Mouse (Mus musculus): ENCODE measurements around the gene Fam78a. TPM values are rescaled to one million over a fixed set of nuclear protein-coding genes. Genes with fewer than 3 reads are reported as not detected.
"Not testable (repeated sequence)": the region's sequence is repeated elsewhere in the genome, so short reads cannot be mapped to it uniquely, and the experiment has no call there.

Gene Fam78a
- polyA plus RNA-seq, 1 experiment: 3.2 TPM

- DNase-seq (ENCODE audit: extremely low spot score in 1 of 2, low spot score in 1 of 2): no peak
These were observed 37.3 kb downstream of the Fam78a start for GRCm38 (mm10) chr2:32047323-32047722.

DNA sequence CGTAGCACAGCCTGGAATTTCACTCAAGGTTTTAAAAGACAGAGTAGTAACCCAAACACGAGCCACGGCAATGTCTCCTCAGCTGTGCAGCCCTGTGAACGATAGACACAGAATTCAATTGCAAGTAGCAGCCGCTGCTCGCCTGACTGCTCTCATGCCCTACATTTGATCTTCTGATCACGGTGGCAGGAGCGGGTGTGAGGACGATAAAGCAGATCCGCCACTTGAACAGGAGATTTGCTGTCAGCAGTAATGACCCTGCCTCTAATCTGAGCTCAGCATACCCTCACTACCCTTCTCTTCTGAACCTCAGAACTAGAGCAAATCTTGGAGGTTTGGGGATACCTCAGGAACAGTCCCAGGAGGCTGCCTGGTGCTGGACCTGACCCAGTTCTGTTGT lies 38.6 kb downstream of the Fam78a start:
- no peak for DNase-seq (ENCODE audit: extremely low spot score in 1 of 2, low spot score in 1 of 2)

DNA sequence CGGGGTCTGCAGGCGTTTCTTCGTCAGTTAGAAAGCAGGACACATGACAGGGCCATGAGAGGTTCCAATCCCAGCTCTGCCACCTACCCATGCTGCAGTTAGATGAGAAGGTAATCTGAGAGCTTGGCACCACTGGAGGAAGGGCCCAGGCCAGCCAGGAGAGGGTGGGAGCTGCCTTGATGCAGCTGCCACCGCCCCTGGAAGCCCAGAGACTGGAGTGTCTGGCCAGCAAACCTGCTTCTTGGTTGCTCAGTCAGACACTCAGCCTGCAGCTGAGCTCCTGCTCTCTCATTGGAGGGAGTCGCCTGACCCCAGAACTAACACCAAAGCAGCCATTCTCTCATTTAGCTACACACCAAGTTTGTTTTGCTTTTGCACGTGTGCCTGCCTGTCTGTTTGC lies 39.3 kb downstream of the Fam78a start:
- DNase-seq (ENCODE audit: extremely low spot score in 1 of 2, low spot score in 1 of 2): no peak

GRCm38 (mm10) chr2:32043836-32044235 lies 40.8 kb downstream of the Fam78a start:
- DNase-seq (ENCODE audit: extremely low spot score in 1 of 2, low spot score in 1 of 2): no peak

DNA sequence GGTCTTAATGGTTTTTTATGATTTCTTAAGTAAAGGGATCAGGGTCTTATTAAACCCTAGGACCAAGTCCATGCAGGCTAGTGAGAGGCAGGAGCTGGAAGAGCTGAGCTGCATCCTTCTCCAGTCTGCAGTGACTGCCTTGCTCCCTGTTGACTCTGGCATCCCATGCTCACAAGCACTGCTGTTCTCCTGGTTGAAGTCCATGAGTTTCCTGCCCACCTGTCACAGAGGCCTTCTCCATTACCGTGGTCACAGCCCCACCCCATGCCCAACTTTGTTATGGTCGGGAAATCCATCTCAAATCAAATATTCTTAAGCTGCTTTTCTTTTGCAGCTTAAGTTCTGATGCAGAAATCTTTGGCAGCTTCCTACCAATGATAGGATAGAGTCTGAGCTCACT lies 43.6 kb downstream of the Fam78a start:
- DNase-seq (ENCODE audit: extremely low spot score in 1 of 2, low spot score in 1 of 2): no peak

DNA sequence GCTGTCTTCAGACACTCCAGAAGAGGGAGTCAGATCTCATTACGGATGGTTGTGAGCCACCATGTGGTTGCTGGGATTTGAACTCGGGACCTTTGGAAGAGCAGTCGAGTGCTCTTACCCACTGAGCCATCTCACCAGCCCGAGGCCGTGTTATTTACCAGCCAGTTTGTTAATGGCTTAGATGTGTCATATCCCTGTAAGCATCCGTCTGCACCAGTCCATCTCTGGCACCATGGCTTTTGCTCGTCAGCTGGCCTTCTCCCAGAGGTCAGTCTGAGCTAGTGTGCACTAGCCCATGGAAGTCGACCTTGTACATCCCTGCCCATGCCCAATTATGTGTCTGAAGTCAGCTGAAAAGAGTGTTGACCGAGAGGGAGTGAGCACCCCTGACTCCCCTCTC lies 44.0 kb downstream of the Fam78a start:
- DNase-seq (ENCODE audit: extremely low spot score in 1 of 2, low spot score in 1 of 2): not testable (repeated sequence)

GRCm38 (mm10) chr2:32038661-32039081 lies 46.0 kb downstream of the Fam78a start:
- DNase-seq (ENCODE audit: extremely low spot score in 1 of 2, low spot score in 1 of 2): peak; percentile 59 to 78

GRCm38 (mm10) chr2:32037279-32037858 lies 47.3 kb downstream of the Fam78a start:
- peak in 1 of 2 experiments; percentile 13 for DNase-seq (ENCODE audit: extremely low spot score in 1 of 2, low spot score in 1 of 2)

- DNase-seq (ENCODE audit: extremely low spot score in 1 of 2, low spot score in 1 of 2): no peak
These were observed 50.5 kb downstream of the Fam78a start for GRCm38 (mm10) chr2:32034206-32034605.

GRCm38 (mm10) chr2:32033436-32033835 lies 51.2 kb downstream of the Fam78a start:
- DNase-seq (ENCODE audit: extremely low spot score in 1 of 2, low spot score in 1 of 2): no peak

- DNase-seq (ENCODE audit: extremely low spot score in 1 of 2, low spot score in 1 of 2): peak in 1 of 2 experiments; percentile 55
These were observed 55.0 kb downstream of the Fam78a start for GRCm38 (mm10) chr2:32029636-32030035.

DNA sequence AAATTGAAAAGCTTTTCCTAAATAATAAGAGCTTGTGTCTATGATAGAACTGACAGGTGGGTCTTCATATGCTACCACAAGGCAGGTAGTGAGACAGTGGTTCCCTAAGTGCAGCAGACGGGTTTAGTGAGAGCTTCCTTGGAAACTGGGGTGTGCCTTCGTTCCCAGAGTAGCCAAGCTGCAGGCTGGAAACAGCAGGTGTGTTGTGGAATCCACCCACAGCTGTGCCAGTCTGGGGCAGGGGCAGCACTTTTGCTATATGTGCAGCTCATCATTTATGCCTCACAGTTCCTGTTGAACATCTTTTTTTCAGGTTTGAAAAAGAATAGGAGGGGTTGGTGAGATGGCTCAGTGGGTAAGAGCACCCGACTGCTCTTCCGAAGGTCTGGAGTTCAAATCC lies 60.3 kb downstream of the Fam78a start:
- DNase-seq (ENCODE audit: extremely low spot score in 1 of 2, low spot score in 1 of 2): no peak

GRCm38 (mm10) chr2:32020229-32020628 lies 64.4 kb downstream of the Fam78a start:
- no peak for DNase-seq (ENCODE audit: extremely low spot score in 1 of 2, low spot score in 1 of 2)

DNA sequence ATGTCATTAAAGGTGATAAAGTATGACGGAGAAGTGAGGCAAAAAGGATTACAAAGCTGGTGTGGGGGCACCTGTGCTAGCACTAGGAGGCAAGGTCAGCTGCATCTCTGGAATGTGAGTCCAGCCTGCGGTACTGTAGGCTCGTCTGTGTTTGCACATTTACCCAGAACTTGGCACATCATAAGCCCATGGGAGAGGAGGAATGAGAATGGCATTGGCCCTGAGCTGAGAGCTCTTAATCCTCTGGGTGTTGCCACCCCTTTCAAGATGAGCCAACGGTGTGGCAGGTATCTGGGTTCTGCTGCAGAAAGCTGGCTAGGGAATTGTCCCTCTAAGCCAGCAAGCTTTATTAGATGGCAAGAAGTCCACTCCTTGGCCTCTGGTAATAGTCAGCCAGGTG lies 65.0 kb downstream of the Fam78a start:
- no peak for DNase-seq (ENCODE audit: extremely low spot score in 1 of 2, low spot score in 1 of 2)

GRCm38 (mm10) chr2:32008716-32009115 lies 75.9 kb downstream of the Fam78a start:
- no peak for DNase-seq (ENCODE audit: extremely low spot score in 1 of 2, low spot score in 1 of 2)

- DNase-seq (ENCODE audit: extremely low spot score in 1 of 2, low spot score in 1 of 2): no peak
These were observed 76.3 kb downstream of the Fam78a start for GRCm38 (mm10) chr2:32008311-32008710.

Other genes starting within 250 kb of the Fam78a start
- 8.0 and 9.0 TPM in 2 replicates for gene Fibcd1, start 238.9 kb downstream of the Fam78a start, polyA plus RNA-seq (2012; rRNA removed)
- 3.3 and 4.6 TPM in 2 replicates for gene Lamc3, start 197.6 kb downstream of the Fam78a start, polyA plus RNA-seq (2012; rRNA removed)
- gene Aif1l, start 134.7 kb downstream of the Fam78a start, polyA plus RNA-seq (2012; rRNA removed): 8.7 and 9.2 TPM in 2 replicates
- 33.2 and 44.4 TPM in 2 replicates for gene Nup214, start 110.4 kb downstream of the Fam78a start, polyA plus RNA-seq (2012; rRNA removed)
- 31.8 and 34.6 TPM in 2 replicates for gene Plpp7, start 10.7 kb upstream of the Fam78a start, polyA plus RNA-seq (2012; rRNA removed)
- gene Prrc2b, start 66.2 kb upstream of the Fam78a start, polyA plus RNA-seq (2012; rRNA removed): 106 and 118 TPM in 2 replicates
- gene Pomt1, start 151.7 kb upstream of the Fam78a start, polyA plus RNA-seq (2012; rRNA removed): 20.4 and 21.6 TPM in 2 replicates
- 69.5 and 72.7 TPM in 2 replicates for gene Uck1, start 175.3 kb upstream of the Fam78a start, polyA plus RNA-seq (2012; rRNA removed)
- 59.2 and 66.6 TPM in 2 replicates for gene Golga2, start 202.5 kb upstream of the Fam78a start, polyA plus RNA-seq (2012; rRNA removed)
- 267 and 274 TPM in 2 replicates for gene Swi5, start 203.2 kb upstream of the Fam78a start, polyA plus RNA-seq (2012; rRNA removed)

Measured in frontal cortex, adult 2 months (tissue).